Mouse (Mus musculus) gastrocnemius, adult 18-20 months (tissue): ENCODE data around the gene Vmn2r39. TPM values are rescaled to one million over a fixed set of nuclear protein-coding genes. Genes with fewer than 3 reads are reported as not detected.
"Not testable (repeated sequence)": the region's sequence is repeated elsewhere in the genome, so short reads cannot be mapped to it uniquely, and the experiment has no call there.

Experiments
- DNase-seq: peaks from one replicate; pipeline ENCODE4 v3.0.0; 2021; ENCODE audit warnings: low spot score
- long read RNA-seq, 2 experiments: library from polyadenylated mRNA; stranded (forward); transcript quantifications; one replicate each; pipeline ENCODE4 v2.0.0; 2021
- total RNA-seq, 2 experiments: library from RNA; stranded (reverse); gene quantifications; 2 replicates each; pipeline ENCODE4 v1.2.3; 2021

The Vmn2r39 gene
- total RNA-seq, result not detected
- long read RNA-seq, experiment 1, result 0 reads
- long read RNA-seq, experiment 2, result 0 reads

DNA sequence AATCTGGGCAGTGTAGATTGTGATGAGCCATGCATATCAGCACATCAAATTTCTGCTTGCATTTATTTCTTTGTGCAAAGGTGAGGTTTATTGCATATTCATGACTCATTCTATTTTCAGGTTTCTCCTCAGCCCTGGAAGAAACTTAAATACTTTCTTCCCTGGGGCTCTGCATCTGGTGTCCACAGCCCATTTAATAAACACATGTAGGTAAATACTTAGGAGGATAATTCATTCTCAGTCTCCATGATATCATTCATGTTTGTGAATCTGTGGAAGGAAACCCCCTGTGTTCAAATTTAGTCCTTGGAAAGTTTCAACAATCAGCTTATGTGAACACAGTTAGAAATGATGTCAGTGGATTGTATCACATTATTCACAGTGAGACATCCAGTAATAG lies at the start of gene Vmn2r39:
Gene Vmn2r39 (minus strand): TSS at position 101 of the 400 bp plus-strand sequence.
- not testable (repeated sequence) for DNase-seq

DNA sequence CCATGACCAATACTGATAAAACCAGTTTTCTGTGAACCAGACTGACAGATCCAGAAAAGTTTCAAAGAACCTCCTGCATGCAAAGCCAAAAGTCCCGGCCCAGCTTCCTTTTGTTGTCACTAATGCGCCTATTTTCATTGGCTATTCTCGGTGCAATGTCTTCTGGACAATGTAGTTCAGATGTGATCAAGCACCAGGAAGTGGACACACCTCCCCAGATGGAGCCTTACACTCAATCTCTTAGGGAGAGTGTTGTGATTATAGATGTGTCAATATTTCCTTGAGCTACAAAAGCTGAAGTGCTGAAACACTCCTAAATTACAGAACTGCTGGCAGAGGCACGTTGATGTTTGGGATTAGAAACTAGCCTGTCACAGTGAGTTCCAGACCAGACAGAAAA lies 34.8 kb upstream of the Vmn2r39 start:
- DNase-seq, result not testable (repeated sequence)

Other genes starting within 250 kb of the Vmn2r39 start
- gene Vmn2r40, start 99.4 kb downstream of the Vmn2r39 start, total RNA-seq, result not detected
- not detected for gene Vmn2r38, start 67.1 kb upstream of the Vmn2r39 start, total RNA-seq
- gene Vmn2r37, start 192.9 kb upstream of the Vmn2r39 start, total RNA-seq, result not detected